Mouse (Mus musculus) midbrain, embryonic 13.5 days (tissue): ENCODE results near the gene Auts2. TPM values are rescaled to one million over a fixed set of nuclear protein-coding genes. Genes with fewer than 3 reads are reported as not detected.

ENCODE experiments used
- ATAC-seq: fragments of 200-750 bp; cut with Nextera tagmentation; 2 replicates; pipeline ENCODE4 v1.8.0; 2017; ENCODE audit warnings: mild to moderate bottlenecking, moderate TSS enrichment, moderate library complexity
- H3K27ac ChIP-seq: fragments of 300-500 bp; sonication (generic); 2 replicates; pipeline ENCODE4 v1.5.1; 2015; ENCODE audit warnings: inconsistent platforms, mild to moderate bottlenecking, moderate library complexity
- H3K27me3 ChIP-seq: fragments of 300-500 bp; sonication (generic); 2 replicates; pipeline ENCODE4 v1.6.1; 2015; ENCODE audit warnings: mild to moderate bottlenecking, inconsistent platforms
- H3K36me3 ChIP-seq: fragments of 300-500 bp; sonication (generic); 2 replicates; pipeline ENCODE4 v1.6.1; 2015; ENCODE audit warnings: mild to moderate bottlenecking, inconsistent platforms
- H3K4me1 ChIP-seq: fragments of 300-500 bp; sonication (generic); replicated peaks from 2 replicates; pipeline ENCODE4 v1.6.1; 2015; ENCODE audit warnings: inconsistent platforms
- H3K4me2 ChIP-seq: fragments of 300-500 bp; sonication (generic); replicated peaks from 2 replicates; pipeline ENCODE4 v1.6.1; 2015; ENCODE audit warnings: moderate library complexity, mild to moderate bottlenecking, inconsistent platforms
- H3K4me3 ChIP-seq: fragments of 300-500 bp; sonication (generic); replicated peaks from 2 replicates; pipeline ENCODE4 v1.5.1; 2015; ENCODE audit warnings: mild to moderate bottlenecking, inconsistent platforms
- H3K9ac ChIP-seq: fragments of 300-500 bp; sonication (generic); replicated peaks from 2 replicates; pipeline ENCODE4 v1.6.1; 2015; ENCODE audit warnings: mild to moderate bottlenecking, inconsistent platforms
- H3K9me3 ChIP-seq: fragments of 300-500 bp; sonication (generic); 2 replicates; pipeline ENCODE4 v1.6.1; 2016; ENCODE audit warnings: mild to moderate bottlenecking, inconsistent platforms
- WGBS: fragments of 180-500 bp; shearing (Covaris S2); methylation state at CpG from one replicate; pipeline ENCODE4 v1.1.7; 2015; 5-methylcytosine and 5-hydroxymethylcytosine counted together
- polyA plus RNA-seq: library from polyadenylated mRNA; unstranded; fragments of >200 nt; fragmentation: Nextera tagmentation; extraction: Ambion mirVana; gene quantifications from 2 replicates; pipeline ENCODE4 v1.2.1, GENCODE M21; 2015

Auts2 gene
- polyA plus RNA-seq, 1 experiment from 2014 or later: 76.2 TPM

DNA sequence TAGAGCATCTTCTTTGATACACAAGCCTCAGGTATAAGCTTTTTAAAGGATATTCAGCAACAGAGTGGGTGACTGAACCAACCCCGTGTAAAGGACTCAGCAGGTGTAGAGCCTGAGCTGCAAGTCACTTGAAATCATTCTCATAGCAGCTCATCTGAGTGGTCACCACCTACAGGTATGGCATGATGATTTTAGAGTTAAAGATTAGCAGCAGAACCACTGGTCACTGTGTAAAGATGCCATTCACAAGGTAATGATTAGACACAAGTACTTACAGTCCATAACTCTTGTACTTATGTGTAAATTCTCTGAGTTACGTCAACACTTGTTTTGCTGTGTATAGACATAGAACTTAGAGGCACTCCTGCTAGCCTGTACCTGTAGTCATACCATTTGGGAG, 327.0 kb downstream of the Auts2 start:
- no peak overlapping the region for H3K4me2 ChIP-seq
- H3K4me1 ChIP-seq: peaks cover 10% of the 10 kb centered on the region; the same call in 1 of the 2 replicates
- WGBS: 96% methylated on average over 2 of the region's 2 CpGs
- no peak overlapping the region for H3K27ac ChIP-seq
- H3K36me3 ChIP-seq: no peaks in the 10 kb centered on the region
- H3K9ac ChIP-seq: no peak overlapping the region
- ATAC-seq: no peak
- no peak overlapping the region for H3K4me3 ChIP-seq
- H3K27me3 ChIP-seq: no peaks in the 10 kb centered on the region
- H3K9me3 ChIP-seq: no peaks in the 10 kb centered on the region

GRCm38 (mm10) chr5:132212446-132212845, 330.7 kb downstream of the Auts2 start:
- H3K9me3 ChIP-seq: no peaks in the 10 kb centered on the region
- peaks cover 18% of the 10 kb centered on the region for H3K4me1 ChIP-seq
- H3K36me3 ChIP-seq: no peaks in the 10 kb centered on the region
- 82% methylated on average over 2 of the region's 2 CpGs for WGBS
- no peak for ATAC-seq
- no peak overlapping the region for H3K27ac ChIP-seq
- no peaks in the 10 kb centered on the region for H3K27me3 ChIP-seq
- H3K4me2 ChIP-seq: no peak overlapping the region
- no peak overlapping the region for H3K4me3 ChIP-seq
- no peak overlapping the region for H3K9ac ChIP-seq

- H3K27me3 ChIP-seq: no peaks in the 10 kb centered on the region
- H3K36me3 ChIP-seq: no peaks in the 10 kb centered on the region
- peaks cover 23% of the 10 kb centered on the region for H3K4me1 ChIP-seq
- no peak overlapping the region for H3K4me3 ChIP-seq
- no peak overlapping the region for H3K9ac ChIP-seq
- H3K4me2 ChIP-seq: no peak overlapping the region
- H3K27ac ChIP-seq: no peak overlapping the region
- no peaks in the 10 kb centered on the region for H3K9me3 ChIP-seq
- ATAC-seq: no peak
Observed at GRCm38 (mm10) chr5:132209694-132210093, 333.4 kb downstream of the Auts2 start.

DNA sequence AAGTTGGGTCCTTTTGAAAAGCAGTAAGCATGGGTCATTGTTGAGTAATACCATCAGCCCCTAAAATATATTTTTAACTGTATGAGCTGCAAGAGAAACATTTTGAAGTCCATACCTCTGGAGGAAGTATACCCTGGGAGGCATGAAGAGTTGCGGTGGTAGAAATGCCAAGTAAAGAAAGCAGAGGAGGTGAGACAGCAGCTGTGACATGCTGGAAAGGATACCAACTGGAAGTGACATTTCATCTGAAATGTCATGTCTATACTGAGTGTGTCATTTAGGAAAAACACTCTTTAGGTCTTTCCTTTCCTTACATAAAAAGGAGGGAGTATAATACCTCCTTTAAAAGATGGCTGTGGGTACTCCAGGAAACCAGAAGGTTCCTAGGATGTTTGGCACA, 336.9 kb downstream of the Auts2 start:
- WGBS: 88% methylated on average over 1 of the region's 1 CpGs

DNA sequence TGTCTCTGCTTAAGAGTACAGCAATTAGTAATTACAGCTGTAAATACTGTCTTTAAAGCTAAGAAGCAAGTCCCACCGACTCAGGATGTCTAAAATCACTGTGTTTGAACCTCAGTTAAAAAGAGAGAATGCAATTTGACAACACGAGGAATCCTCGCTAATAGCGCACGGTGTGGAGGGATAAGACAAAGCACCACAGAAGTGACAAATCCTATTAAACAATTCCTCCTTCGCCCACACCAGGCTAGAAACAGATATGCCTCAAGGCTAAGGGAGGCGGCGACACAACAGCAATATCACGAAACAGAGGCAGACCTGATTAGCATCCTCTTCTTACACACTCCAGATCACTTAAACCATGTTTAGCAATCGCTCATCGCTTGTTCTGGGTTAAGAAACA, 339.3 kb downstream of the Auts2 start:
- peak overlapping the region; percentile 60 for H3K27ac ChIP-seq
- no peaks in the 10 kb centered on the region for H3K27me3 ChIP-seq
- no peak overlapping the region for H3K9ac ChIP-seq
- H3K4me1 ChIP-seq: peaks cover 44% of the 10 kb centered on the region
- peak; percentile 56 for ATAC-seq
- H3K4me2 ChIP-seq: 0 out of 2 replicates have a peak overlapping the region, but pooled peaks have one; percentile 6
- H3K36me3 ChIP-seq: no peaks in the 10 kb centered on the region
- WGBS: 41% methylated on average over 11 of the region's 11 CpGs
- no peak overlapping the region for H3K4me3 ChIP-seq
- no peaks in the 10 kb centered on the region for H3K9me3 ChIP-seq

More for the DNA sequence above, 336.9 kb downstream of the Auts2 start:
- H3K4me1 ChIP-seq: peaks cover 40% of the 10 kb centered on the region
- H3K4me2 ChIP-seq: no peak overlapping the region
- no peaks in the 10 kb centered on the region for H3K9me3 ChIP-seq
- no peak overlapping the region for H3K27ac ChIP-seq
- no peak overlapping the region for H3K9ac ChIP-seq
- H3K4me3 ChIP-seq: no peak overlapping the region
- H3K27me3 ChIP-seq: no peaks in the 10 kb centered on the region
- ATAC-seq: no peak
- no peaks in the 10 kb centered on the region for H3K36me3 ChIP-seq

DNA sequence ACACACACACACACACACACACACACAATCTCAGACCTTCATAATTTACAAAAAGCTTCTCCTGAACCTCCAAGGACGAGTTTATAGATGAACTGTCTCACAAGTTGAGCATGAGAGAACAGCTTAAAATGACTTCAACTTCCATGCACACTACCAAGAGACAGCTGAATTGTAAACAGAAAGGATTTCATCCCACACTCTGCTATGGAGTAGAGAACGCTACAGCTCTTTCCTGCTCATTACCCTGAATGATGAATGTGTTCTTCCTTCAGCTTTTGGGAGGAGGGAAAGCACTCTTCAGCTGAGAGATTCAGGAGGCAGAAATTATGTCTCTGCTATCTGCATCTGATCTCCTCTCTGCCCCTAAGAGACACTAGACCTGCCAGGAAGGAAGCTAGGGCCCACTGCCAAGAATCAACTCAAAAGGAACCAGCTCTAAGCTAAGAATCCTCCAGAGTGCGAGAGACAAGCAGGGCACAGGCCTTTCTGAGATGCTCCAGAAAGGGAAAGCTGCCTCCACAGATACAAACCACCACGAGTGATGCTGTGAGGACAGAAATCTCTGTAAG, 342.0 kb downstream of the Auts2 start:
- H3K4me1 ChIP-seq: peaks cover 44% of the 10 kb centered on the region
- H3K27ac ChIP-seq: peak overlapping the region; percentile 0; the same call in 1 of the 2 replicates
- ATAC-seq: no peak
- no peak overlapping the region for H3K9ac ChIP-seq
- WGBS: 60% methylated on average over 4 of the region's 4 CpGs
- no peak overlapping the region for H3K4me3 ChIP-seq
- no peak overlapping the region for H3K4me2 ChIP-seq
- no peaks in the 10 kb centered on the region for H3K36me3 ChIP-seq
- H3K9me3 ChIP-seq: no peaks in the 10 kb centered on the region
- no peaks in the 10 kb centered on the region for H3K27me3 ChIP-seq

DNA sequence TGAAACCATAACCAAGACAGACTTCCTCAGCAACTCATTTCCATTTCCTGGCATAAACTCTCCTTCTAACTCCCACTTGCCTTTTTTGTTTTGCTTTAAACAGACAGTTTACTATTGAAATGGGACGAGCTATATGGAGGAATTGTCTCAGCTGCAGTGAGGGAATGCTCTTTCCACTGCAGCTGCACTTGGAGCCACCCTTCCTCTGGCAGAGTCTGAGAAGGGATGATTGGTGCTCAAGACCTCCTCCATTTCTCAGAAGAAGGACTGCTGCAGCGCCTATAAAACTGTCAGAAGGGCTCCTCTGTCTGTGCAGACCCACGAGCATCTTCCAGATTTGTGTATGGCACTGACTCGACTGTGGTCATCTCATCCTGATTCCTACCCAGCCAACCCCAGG, 342.5 kb downstream of the Auts2 start:
- Histone ChIP-seq H3K36me3 (no peaks in the 10 kb centered on the region), H3K4me3 (no peak overlapping the region), H3K9me3 (no peaks in the 10 kb centered on the region), H3K4me2 (no peak overlapping the region), H3K27me3 (no peaks in the 10 kb centered on the region), H3K4me1 (peaks cover 46% of the 10 kb centered on the region), H3K27ac (no peak overlapping the region), H3K9ac (no peak overlapping the region)
- 84% methylated on average over 4 of the region's 4 CpGs for WGBS
- ATAC-seq: no peak

DNA sequence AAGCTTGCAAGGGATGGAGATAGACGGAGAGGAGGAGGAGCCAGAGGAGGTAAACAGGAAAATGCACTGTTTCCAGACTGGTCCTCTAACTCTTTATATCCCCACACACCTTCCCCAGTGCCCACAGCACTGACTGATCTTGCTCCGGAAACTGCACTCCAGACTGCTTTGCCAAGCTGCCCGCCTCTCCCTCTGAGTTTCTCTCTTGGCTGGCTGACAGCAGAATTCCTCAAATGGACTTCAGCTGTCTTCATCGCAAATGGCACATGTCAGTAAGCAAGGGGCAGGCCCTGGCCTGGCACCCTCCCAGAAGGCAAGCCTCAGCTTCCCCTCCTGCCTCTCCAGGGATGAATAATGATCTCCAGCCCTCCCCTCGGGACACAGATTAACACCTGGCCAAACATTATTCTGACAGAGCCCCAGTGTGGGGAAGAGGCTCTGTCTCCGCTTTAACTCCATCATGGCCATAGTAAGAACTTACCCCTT, 348.1 kb downstream of the Auts2 start:
- H3K36me3 ChIP-seq: no peaks in the 10 kb centered on the region
- no peaks in the 10 kb centered on the region for H3K9me3 ChIP-seq
- peaks cover 32% of the 10 kb centered on the region for H3K4me1 ChIP-seq
- H3K9ac ChIP-seq: no peak overlapping the region; the same call in 1 of the 2 replicates
- WGBS: 45% methylated on average over 6 of the region's 6 CpGs
- no peak overlapping the region for H3K4me2 ChIP-seq
- 0 out of 2 replicates have a peak overlapping the region, but pooled peaks have one; percentile 45 for H3K27ac ChIP-seq
- ATAC-seq: no peak
- H3K27me3 ChIP-seq: no peaks in the 10 kb centered on the region
- no peak overlapping the region for H3K4me3 ChIP-seq

GRCm38 (mm10) chr5:132190190-132190589, 353.0 kb downstream of the Auts2 start:
- H3K9me3 ChIP-seq: no peaks in the 10 kb centered on the region
- H3K27me3 ChIP-seq: no peaks in the 10 kb centered on the region
- no peak overlapping the region for H3K9ac ChIP-seq
- no peak overlapping the region for H3K4me3 ChIP-seq
- WGBS: 93% methylated on average over 4 of the region's 4 CpGs
- no peak for ATAC-seq
- no peak overlapping the region for H3K4me2 ChIP-seq
- H3K4me1 ChIP-seq: peaks cover 45% of the 10 kb centered on the region
- H3K36me3 ChIP-seq: no peaks in the 10 kb centered on the region
- no peak overlapping the region for H3K27ac ChIP-seq

- H3K9ac ChIP-seq: no peak overlapping the region
- H3K4me1 ChIP-seq: peaks cover 45% of the 10 kb centered on the region
- H3K9me3 ChIP-seq: no peaks in the 10 kb centered on the region
- no peaks in the 10 kb centered on the region for H3K36me3 ChIP-seq
- peak overlapping the region; percentile 9; the same call in 1 of the 2 replicates for H3K4me2 ChIP-seq
- H3K27me3 ChIP-seq: no peaks in the 10 kb centered on the region
- no peak for ATAC-seq
- H3K4me3 ChIP-seq: no peak overlapping the region
- no peak overlapping the region for H3K27ac ChIP-seq
- 17% methylated on average over 3 of the region's 3 CpGs for WGBS
Observed at GRCm38 (mm10) chr5:132186659-132187058, 356.5 kb downstream of the Auts2 start.

- no peaks in the 10 kb centered on the region for H3K9me3 ChIP-seq
- no peak overlapping the region for H3K4me3 ChIP-seq
- peaks cover 45% of the 10 kb centered on the region for H3K4me1 ChIP-seq
- no peak overlapping the region for H3K27ac ChIP-seq
- H3K9ac ChIP-seq: no peak overlapping the region
- peak overlapping the region; percentile 9 for H3K4me2 ChIP-seq
- WGBS: 14% methylated on average over 7 of the region's 7 CpGs
- ATAC-seq: no peak
- no peaks in the 10 kb centered on the region for H3K27me3 ChIP-seq
- no peaks in the 10 kb centered on the region for H3K36me3 ChIP-seq
Observed at GRCm38 (mm10) chr5:132186221-132186620, 356.9 kb downstream of the Auts2 start.

DNA sequence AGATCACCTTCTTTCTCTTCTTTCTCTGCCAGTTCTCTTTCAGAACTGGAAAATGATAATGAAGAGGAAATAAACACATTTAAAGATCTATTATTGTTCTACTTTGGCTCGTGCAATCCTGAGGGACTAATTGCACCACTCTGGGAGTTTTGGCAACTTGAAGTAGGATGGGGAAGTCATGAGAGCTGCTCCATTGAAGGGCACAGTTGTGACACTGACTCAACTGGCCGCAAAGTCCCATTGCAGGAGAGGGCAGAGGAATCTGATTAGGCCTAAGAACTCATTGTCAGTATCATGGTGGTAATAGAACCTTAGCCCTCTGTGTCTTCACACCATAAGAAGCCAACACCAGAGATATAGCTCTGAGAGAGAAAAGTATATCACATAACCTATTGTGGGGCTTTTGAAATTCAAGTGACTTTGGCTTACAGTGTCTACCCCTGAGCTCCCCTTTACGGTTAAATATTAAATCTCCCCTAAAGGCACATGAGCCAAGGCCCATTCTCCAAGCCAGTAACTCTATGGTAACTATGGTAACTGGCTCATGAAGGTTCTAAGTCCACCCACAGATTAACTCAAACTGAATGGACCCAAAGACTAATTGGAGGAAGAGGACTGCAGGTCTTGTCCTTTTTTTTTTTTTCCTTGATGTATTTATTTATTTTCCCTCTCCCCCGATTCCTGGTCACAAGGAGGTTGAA, 358.6 kb downstream of the Auts2 start:
- Histone ChIP-seq H3K4me3 (no peak overlapping the region), H3K4me1 (peaks cover 38% of the 10 kb centered on the region), H3K9me3 (no peaks in the 10 kb centered on the region), H3K4me2 (no peak overlapping the region), H3K27me3 (no peaks in the 10 kb centered on the region), H3K27ac (no peak overlapping the region), H3K9ac (no peak overlapping the region), H3K36me3 (no peaks in the 10 kb centered on the region)
- ATAC-seq: no peak
- 59% methylated on average over 4 of the region's 4 CpGs for WGBS
